Comparison of ENCODE assay signal across 25 mouse cellular contexts in the genomic region with DNA sequence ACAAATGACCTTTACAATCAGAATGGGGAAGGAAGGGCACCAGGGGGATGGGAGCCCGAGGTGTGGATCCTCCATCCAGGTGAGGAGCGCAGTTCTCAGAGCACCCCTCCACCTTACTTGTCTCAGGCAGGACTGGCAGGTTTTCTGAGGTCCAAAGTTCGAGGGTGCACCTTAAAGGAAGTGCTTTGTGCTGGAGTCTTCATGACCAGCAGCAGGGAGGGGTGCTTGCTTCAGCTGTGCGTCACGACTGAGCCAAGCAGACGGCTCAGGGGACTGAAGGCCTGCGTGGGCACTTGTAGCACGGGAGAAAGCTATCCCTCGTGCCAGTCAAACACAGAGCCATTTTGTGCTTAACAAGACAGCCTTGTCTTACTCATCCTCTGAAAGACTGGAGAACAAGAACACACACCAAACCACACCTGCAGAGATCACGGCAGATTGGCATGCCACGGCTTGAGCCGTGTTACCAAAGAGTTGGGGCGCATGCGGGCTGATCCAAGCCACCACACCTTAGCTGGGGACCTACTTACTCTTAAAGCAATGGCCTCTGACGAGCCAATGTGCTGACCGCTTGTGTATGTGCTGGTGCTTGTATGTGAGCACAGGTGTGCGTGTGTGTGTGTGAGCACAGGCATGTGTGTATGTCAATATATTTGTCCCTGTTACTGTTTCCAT. TPM values are rescaled to one million over a fixed set of nuclear protein-coding genes. Genes with fewer than 3 reads are reported as not detected.
DNase-seq lines count a peak whose midpoint lies in the region; ATAC-seq lines count a peak whose summit lies in the region.
"Had no signal": no experiment of that assay in that cellular context is flagged by ENCODE, and none has a peak within 500 bp of the region (broad histone marks: within the 10 kb centered on the region; RNA-seq: fewer than 3 reads in every experiment).

No protein-coding gene starts in this region.

- 89% methylated on average over 17 of the region's 17 CpGs for WGBS in heart, embryonic 10.5 days
- WGBS in intestine, embryonic 16.5 days: 67% methylated on average over 17 of the region's 17 CpGs
- 70% methylated on average over 17 of the region's 17 CpGs for WGBS in stomach, embryonic 16.5 days

- H3K4me1 ChIP-seq in heart, embryonic 10.5 days: peaks cover 79% of the 10 kb centered on the region
- peaks cover 69% of the 10 kb centered on the region for H3K4me1 ChIP-seq in intestine, embryonic 16.5 days (ENCODE audit: control insufficient read depth, insufficient read depth, low read length)
- H3K4me1 ChIP-seq in stomach, embryonic 16.5 days (ENCODE audit: control insufficient read depth, insufficient read depth, low read length): peaks cover 51% of the 10 kb centered on the region

- intact Hi-C loops in heart, postnatal 10 days (cut with DNase I): no loop called here

- H3K27me3 ChIP-seq in heart, embryonic 10.5 days (ENCODE audit: insufficient read depth, poor library complexity, severe bottlenecking): no peaks in the 10 kb centered on the region
- no peaks in the 10 kb centered on the region for H3K27me3 ChIP-seq in intestine, embryonic 16.5 days (replicated peaks; ENCODE audit: control insufficient read depth, insufficient read depth, low read length)
- H3K27me3 ChIP-seq in stomach, embryonic 16.5 days (ENCODE audit: control insufficient read depth, insufficient read depth, low read length): no peaks in the 10 kb centered on the region
- H3K27me3 ChIP-seq: embryonic facial prominence, embryonic 12.5 days; limb, embryonic 15.5 days; midbrain, embryonic 13.5 days; Patski had no signal

- H3K36me3 ChIP-seq in heart, embryonic 10.5 days: peaks cover 67% of the 10 kb centered on the region
- H3K36me3 ChIP-seq in intestine, embryonic 16.5 days (ENCODE audit: control insufficient read depth, insufficient read depth, low read length): peaks cover 15% of the 10 kb centered on the region
- H3K36me3 ChIP-seq in stomach, embryonic 16.5 days (ENCODE audit: control insufficient read depth, insufficient read depth, low read length): peaks cover 16% of the 10 kb centered on the region; the same call in 1 of the 2 replicates

- DNase-seq in heart, embryonic 10.5 days (ENCODE audit: low spot score): no peak
- no peak for DNase-seq in heart, postnatal 10 days
- DNase-seq in urinary bladder, postnatal 14 days (ENCODE audit: low spot score): peak; percentile 57
- no peak for DNase-seq in urinary bladder, postnatal 25 days (ENCODE audit: low spot score)
- no peak for DNase-seq in adrenal gland, adult 8-10 months
- no peak for DNase-seq in T-cell, adult 2 months (ENCODE audit: low spot score)
- DNase-seq: adrenal gland, postnatal 10 days; cerebellum, postnatal 10 days; gastrocnemius, adult 2 months; kidney, postnatal 4 days; left cerebral cortex, postnatal 4 days; lung, embryonic 14.5 days; right cerebral cortex, postnatal 14 days; thymus, postnatal 14 days had no signal

- H3K9ac ChIP-seq in intestine, embryonic 16.5 days (ENCODE audit: low read depth, low read length): peak overlapping the region; percentile 35; the same call in 1 of the 2 replicates
- H3K9ac ChIP-seq in stomach, embryonic 16.5 days (ENCODE audit: low read length): no peak overlapping the region
- H3K9ac ChIP-seq: embryonic facial prominence, embryonic 12.5 days; limb, embryonic 15.5 days; liver, embryonic 14.5 days; lung, embryonic 14.5 days had no signal

- 0 out of 2 replicates have a peak overlapping the region, but pooled peaks have one; percentile 9 for H3K27ac ChIP-seq in heart, embryonic 10.5 days
- H3K27ac ChIP-seq in intestine, embryonic 16.5 days (ENCODE audit: low read length): peak overlapping the region; percentile 86
- H3K27ac ChIP-seq in stomach, embryonic 16.5 days (ENCODE audit: low read length): peak overlapping the region; percentile 79
- H3K27ac ChIP-seq: embryonic facial prominence, embryonic 12.5 days; gastrocnemius, adult 2 months; limb, embryonic 15.5 days; liver, embryonic 14.5 days; midbrain, embryonic 13.5 days had no signal

- 0 out of 2 replicates have a peak overlapping the region, but pooled peaks have one; percentile 24 for H3K4me2 ChIP-seq in intestine, embryonic 16.5 days (ENCODE audit: low read depth, low read length)
- H3K4me2 ChIP-seq in stomach, embryonic 16.5 days (ENCODE audit: low read depth, low read length): no peak overlapping the region
- H3K4me2 ChIP-seq: embryonic facial prominence, embryonic 12.5 days; limb, embryonic 15.5 days; lung, embryonic 14.5 days; midbrain, embryonic 13.5 days had no signal

- no peak overlapping the region for H3K4me3 ChIP-seq in heart, embryonic 10.5 days
- H3K4me3 ChIP-seq in intestine, embryonic 16.5 days (ENCODE audit: low read length): no peak overlapping the region
- H3K4me3 ChIP-seq in stomach, embryonic 16.5 days (replicated peaks; ENCODE audit: low read length): no peak overlapping the region
- H3K4me3 ChIP-seq: embryonic facial prominence, embryonic 12.5 days; erythroblast, embryonic 14.5 days; gastrocnemius, adult 2 months; limb, embryonic 15.5 days; midbrain, embryonic 13.5 days had no signal

- ATAC-seq in intestine, embryonic 16.5 days: peak; percentile 90
- peak; percentile 79 for ATAC-seq in stomach, embryonic 16.5 days (ENCODE audit: insufficient read depth, low FRiP score)
- ATAC-seq: CD4-positive, CD25-positive, alpha-beta regulatory T cell, adult 4 months; forebrain, embryonic 14.5 days; inflammation-experienced regulatory T-cells, adult 6 months; midbrain, embryonic 13.5 days; Patski had no signal

- no peaks in the 10 kb centered on the region for H3K9me3 ChIP-seq in heart, embryonic 10.5 days
- no peaks in the 10 kb centered on the region for H3K9me3 ChIP-seq in intestine, embryonic 16.5 days (ENCODE audit: control insufficient read depth, low read length)
- H3K9me3 ChIP-seq in stomach, embryonic 16.5 days (replicated peaks; ENCODE audit: control insufficient read depth, low read length): no peaks in the 10 kb centered on the region
- H3K9me3 ChIP-seq: embryonic facial prominence, embryonic 12.5 days; limb, embryonic 15.5 days; midbrain, embryonic 13.5 days had no signal

RNA-seq across cellular contexts. Expression of a gene that starts 29.5 kb away (rescaled TPM):
- 163 and 178 TPM in 2 replicates for polyA plus RNA-seq in heart, embryonic 10.5 days (2016; fragmentation: Nextera tagmentation; extraction: Ambion mirVana)
- total RNA-seq in heart, postnatal 10 days (2021): 10 to 100 TPM; 73.1 to 76.1 TPM
- polyA plus RNA-seq in intestine, embryonic 16.5 days (2015; fragmentation: Nextera tagmentation; extraction: Ambion mirVana): 175 and 183 TPM in 2 replicates
- 145 and 159 TPM in 2 replicates for polyA plus RNA-seq in stomach, embryonic 16.5 days (2015; fragmentation: Nextera tagmentation; extraction: Ambion mirVana)
- 10 to 100 TPM; 47.0 to 99.8 (median 77.0) TPM for total RNA-seq in adrenal gland, adult 8-10 months (2022)

RNA-seq across cellular contexts. Expression of a gene that starts 46.6 kb away (rescaled TPM):
- polyA plus RNA-seq in heart, embryonic 10.5 days (2016; fragmentation: Nextera tagmentation; extraction: Ambion mirVana): 0.64 and 1.3 TPM in 2 replicates
- 1 to 10 TPM; 2.0 to 2.1 TPM for total RNA-seq in heart, postnatal 10 days (2021)
- polyA plus RNA-seq in intestine, embryonic 16.5 days (2015; fragmentation: Nextera tagmentation; extraction: Ambion mirVana): 6.8 and 7.5 TPM in 2 replicates
- 7.3 and 9.1 TPM in 2 replicates for polyA plus RNA-seq in stomach, embryonic 16.5 days (2015; fragmentation: Nextera tagmentation; extraction: Ambion mirVana)
- total RNA-seq in adrenal gland, adult 8-10 months (2022): 1 to 10 TPM; 4.4 to 8.6 (median 5.9) TPM

Comparison
In these comparisons a context has a peak if more than half of its experiments do, and no peak if none do; other contexts are left out.
1. H3K27ac ChIP-seq: peak in every context shown above with its lines; median percentile 86 in intestine, embryonic 16.5 days; 79 in stomach, embryonic 16.5 days; 9 in heart, embryonic 10.5 days.